Comparison of ENCODE assay signal across 14 mouse cellular contexts in genomic region chr4:145110736-145111135, GRCm38 (mm10).
"Had no signal": no experiment of that assay in that cellular context is flagged by ENCODE, and none has a peak within 500 bp of the region (broad histone marks: within the 10 kb centered on the region; RNA-seq: fewer than 3 reads in every experiment).

No protein-coding gene starts in this region.

- H3K27me3 ChIP-seq: liver, embryonic 13.5 days had no signal

- H3K27ac ChIP-seq: liver, embryonic 13.5 days; stomach, postnatal 0 days had no signal

- H3K4me1 ChIP-seq: liver, embryonic 13.5 days had no signal

- DNase-seq: kidney, postnatal 14 days; kidney, postnatal 4 days; liver, embryonic 13.5 days; lung, adult 2 months; lung, postnatal 14 days; lung, postnatal 4 days; midbrain, embryonic 14.5 days; right cerebral cortex, adult 18-20 months; right cerebral cortex, postnatal 14 days; right cerebral cortex, postnatal 4 days; thymus, adult 2 months; thymus, postnatal 14 days; thymus, postnatal 4 days had no signal

- H3K9me3 ChIP-seq: liver, embryonic 13.5 days had no signal

- H3K4me3 ChIP-seq: liver, embryonic 13.5 days had no signal
